Mouse (Mus musculus): ENCODE results near the gene Atp13a3.

GRCm38 (mm10) chr16:30308616-30309394 lies 97.0 kb downstream of the Atp13a3 start:
- TF ChIP-seq FLI1 (IDR thresholded peaks at IDR 0.05; ENCODE audit: low read length): no peak
- no peak for TF ChIP-seq GATA1 (IDR thresholded peaks at IDR 0.05; ENCODE audit: borderline replicate concordance, low read length)
